Mouse (Mus musculus) embryonic facial prominence, embryonic 15.5 days (tissue): ENCODE measurements around the gene Il2rb. TPM values are rescaled to one million over a fixed set of nuclear protein-coding genes. Genes with fewer than 3 reads are reported as not detected.

Source experiments
- ATAC-seq: fragments of 200-750 bp; cut with Nextera tagmentation; 2 replicates; pipeline ENCODE4 v1.8.0; 2017; ENCODE audit warnings: low read depth, moderate TSS enrichment; ENCODE audit not compliant: insufficient number of reproducible peaks, low FRiP score, low TSS enrichment
- H3K27ac ChIP-seq: fragments of 300-500 bp; sonication (generic); replicated peaks from 2 replicates; pipeline ENCODE4 v1.5.1; 2015; ENCODE audit warnings: mild to moderate bottlenecking, inconsistent platforms
- H3K27me3 ChIP-seq: fragments of 300-500 bp; sonication (generic); 2 replicates; pipeline ENCODE4 v1.6.1; 2015; ENCODE audit warnings: inconsistent platforms
- H3K36me3 ChIP-seq: fragments of 300-500 bp; sonication (generic); 2 replicates; pipeline ENCODE4 v1.6.1; 2015; ENCODE audit warnings: mild to moderate bottlenecking, inconsistent platforms
- H3K4me1 ChIP-seq: fragments of 300-500 bp; sonication (generic); 2 replicates; pipeline ENCODE4 v1.6.1; 2015; ENCODE audit warnings: inconsistent platforms
- H3K4me2 ChIP-seq: fragments of 300-500 bp; sonication (generic); replicated peaks from 2 replicates; pipeline ENCODE4 v1.6.1; 2015; ENCODE audit warnings: mild to moderate bottlenecking, inconsistent platforms
- H3K4me3 ChIP-seq: fragments of 300-500 bp; sonication (generic); replicated peaks from 2 replicates; pipeline ENCODE4 v1.5.1; 2015; ENCODE audit warnings: mild to moderate bottlenecking, inconsistent platforms
- H3K9ac ChIP-seq: fragments of 300-500 bp; sonication (generic); 2 replicates; pipeline ENCODE4 v1.6.1; 2015; ENCODE audit warnings: inconsistent platforms
- H3K9me3 ChIP-seq: fragments of 300-500 bp; sonication (generic); replicated peaks from 2 replicates; pipeline ENCODE4 v1.6.1; 2016; ENCODE audit warnings: inconsistent platforms
- WGBS: fragments of 180-500 bp; shearing (Covaris S2); methylation state at CpG from one replicate; pipeline ENCODE4 v1.1.7; 2015; 5-methylcytosine and 5-hydroxymethylcytosine counted together
- polyA plus RNA-seq: library from polyadenylated mRNA; unstranded; fragments of >200 nt; fragmentation: Nextera tagmentation; extraction: Ambion mirVana; gene quantifications from 2 replicates; pipeline ENCODE4 v1.2.1, GENCODE M21; 2015

The Il2rb gene
- polyA plus RNA-seq, 1 experiment from 2014 or later = 0.41 TPM

DNA sequence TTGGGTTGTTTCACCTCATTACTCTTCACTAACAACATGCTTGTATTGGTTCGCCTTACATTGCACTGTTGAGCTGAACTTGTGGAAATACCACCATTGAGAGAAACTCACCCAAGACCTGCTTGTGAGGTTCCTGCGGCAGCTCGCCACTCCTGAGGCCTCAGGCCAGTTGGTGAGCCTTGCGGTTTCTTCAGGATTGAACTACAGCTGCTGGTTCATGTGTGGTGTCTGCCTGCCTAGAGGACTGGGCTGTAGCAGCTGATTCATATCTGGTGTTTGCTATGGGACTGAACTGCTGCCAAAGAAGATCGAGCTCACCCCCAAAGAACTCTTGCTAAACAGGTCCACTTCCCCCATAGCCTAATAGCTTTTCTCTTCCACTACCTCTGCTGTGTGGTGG, 9.7 kb upstream of the Il2rb start:
- 87% methylated on average over 5 of the region's 5 CpGs for WGBS
- peaks cover 3% of the 10 kb centered on the region for H3K4me1 ChIP-seq
- no peak overlapping the region for H3K27ac ChIP-seq
- no peaks in the 10 kb centered on the region for H3K27me3 ChIP-seq
- no peak for ATAC-seq
- no peak overlapping the region for H3K4me2 ChIP-seq
- no peak overlapping the region for H3K4me3 ChIP-seq
- H3K9ac ChIP-seq = no peak overlapping the region
- no peaks in the 10 kb centered on the region for H3K36me3 ChIP-seq
- H3K9me3 ChIP-seq = no peaks in the 10 kb centered on the region

- WGBS = 69% methylated on average over 1 of the region's 1 CpGs
- no peaks in the 10 kb centered on the region for H3K36me3 ChIP-seq
- no peak for ATAC-seq
Observed at GRCm38 (mm10) chr15:78504013-78504412, 8.9 kb upstream of the Il2rb start.

DNA sequence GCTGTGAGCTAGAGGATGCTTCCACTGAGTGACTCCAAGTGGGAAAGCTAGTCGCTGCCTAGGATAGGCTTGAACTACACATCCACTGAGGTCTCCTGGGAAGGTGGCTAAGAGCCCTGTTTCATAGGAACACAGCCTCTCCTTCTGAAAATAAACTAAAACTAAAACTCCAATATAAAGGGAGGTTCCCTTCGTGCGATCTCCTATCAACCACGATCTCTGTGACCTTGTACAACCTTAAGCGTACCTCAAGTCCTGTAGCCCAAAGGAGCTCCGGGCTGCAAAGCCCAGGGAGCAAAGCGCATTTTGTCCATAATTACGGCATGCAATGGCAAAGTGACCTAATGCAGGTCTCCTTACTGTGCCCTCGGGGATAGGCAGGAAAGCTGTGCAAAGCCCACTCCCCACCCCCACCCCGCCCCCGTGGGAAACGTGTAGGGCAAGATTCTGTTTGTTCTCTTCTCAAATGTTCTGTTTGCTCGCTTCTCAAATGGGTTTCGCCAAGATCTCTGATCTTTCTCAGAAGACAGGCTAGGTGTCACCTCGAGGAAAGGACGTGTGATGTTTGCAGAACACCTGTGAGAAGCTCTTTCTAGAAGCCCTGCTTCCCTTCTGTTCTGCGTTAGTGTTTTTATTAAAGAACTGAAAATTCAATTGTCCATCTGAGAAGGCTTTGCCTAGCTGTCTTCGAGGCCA, 7.5 kb upstream of the Il2rb start:
- ATAC-seq = no peak
- WGBS = 77% methylated on average over 18 of the region's 18 CpGs
- H3K4me2 ChIP-seq = no peak overlapping the region

More at GRCm38 (mm10) chr15:78504013-78504412, 8.9 kb upstream of the Il2rb start:
- no peaks in the 10 kb centered on the region for H3K27me3 ChIP-seq
- H3K9ac ChIP-seq = no peak overlapping the region
- H3K9me3 ChIP-seq = no peaks in the 10 kb centered on the region
- H3K4me1 ChIP-seq = no peaks in the 10 kb centered on the region
- H3K27ac ChIP-seq = no peak overlapping the region
- no peak overlapping the region for H3K4me3 ChIP-seq
- no peak overlapping the region for H3K4me2 ChIP-seq

GRCm38 (mm10) chr15:78493401-78494010, 1.6 kb downstream of the Il2rb start:
- WGBS = 66% methylated on average over 10 of the region's 10 CpGs

More for the DNA sequence above, 7.5 kb upstream of the Il2rb start:
- H3K4me1 ChIP-seq = no peaks in the 10 kb centered on the region
- H3K4me3 ChIP-seq = no peak overlapping the region
- no peak overlapping the region for H3K27ac ChIP-seq
- H3K27me3 ChIP-seq = no peaks in the 10 kb centered on the region
- H3K9me3 ChIP-seq = no peaks in the 10 kb centered on the region
- H3K9ac ChIP-seq = no peak overlapping the region
- H3K36me3 ChIP-seq = no peaks in the 10 kb centered on the region

DNA sequence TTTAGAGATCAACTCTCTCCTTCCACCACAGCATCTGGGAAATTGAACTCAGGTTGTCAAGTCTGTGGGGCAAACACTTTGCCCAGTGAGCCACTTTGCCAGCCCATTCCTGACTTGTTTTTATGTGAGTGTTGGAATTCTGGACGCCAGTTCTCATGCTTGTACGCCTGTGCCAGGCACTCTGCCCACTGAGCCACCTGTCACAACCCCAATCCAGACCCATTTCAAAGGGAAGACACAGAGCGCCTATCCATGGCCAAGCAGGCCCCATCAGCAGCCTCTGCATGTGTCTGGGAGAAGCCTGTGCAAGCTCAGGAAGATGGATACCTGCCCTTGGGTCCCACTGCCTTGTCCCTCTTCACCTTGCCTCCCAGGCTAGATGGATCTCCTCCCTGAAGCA, 3.8 kb downstream of the Il2rb start:
- no peak overlapping the region for H3K4me2 ChIP-seq
- H3K9me3 ChIP-seq = no peaks in the 10 kb centered on the region
- H3K27me3 ChIP-seq = no peaks in the 10 kb centered on the region
- H3K4me3 ChIP-seq = no peak overlapping the region
- H3K9ac ChIP-seq = no peak overlapping the region
- H3K4me1 ChIP-seq = 0 out of 2 replicates have a peak, but pooled peaks cover 3% of the 10 kb centered on the region
- no peak for ATAC-seq
- H3K27ac ChIP-seq = no peak overlapping the region
- WGBS = 82% methylated on average over 3 of the region's 3 CpGs
- H3K36me3 ChIP-seq = no peaks in the 10 kb centered on the region

More at GRCm38 (mm10) chr15:78493401-78494010, 1.6 kb downstream of the Il2rb start:
- H3K27ac ChIP-seq = no peak overlapping the region
- 0 out of 2 replicates have a peak, but pooled peaks cover 3% of the 10 kb centered on the region for H3K4me1 ChIP-seq
- no peaks in the 10 kb centered on the region for H3K36me3 ChIP-seq
- H3K4me3 ChIP-seq = no peak overlapping the region
- no peak overlapping the region for H3K4me2 ChIP-seq
- H3K9me3 ChIP-seq = no peaks in the 10 kb centered on the region
- no peaks in the 10 kb centered on the region for H3K27me3 ChIP-seq
- H3K9ac ChIP-seq = no peak overlapping the region
- no peak for ATAC-seq

DNA sequence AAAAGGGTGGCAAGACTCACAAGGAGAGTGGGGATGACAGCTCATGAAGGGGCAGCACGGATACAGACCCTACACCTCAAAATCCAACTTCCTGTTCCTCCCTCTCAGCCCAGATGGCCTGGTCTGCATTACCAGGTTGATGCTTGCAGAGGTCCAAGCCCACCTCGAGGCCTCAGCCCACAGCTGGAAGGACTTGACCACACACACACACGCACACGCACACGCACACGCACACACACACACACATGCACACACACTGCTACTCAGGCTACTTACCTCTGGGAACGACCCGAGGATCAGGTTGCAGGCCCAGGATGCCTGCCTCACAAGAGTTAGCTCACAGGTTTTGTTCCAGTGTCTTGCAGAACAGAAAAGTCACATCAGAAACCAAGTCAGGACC, 5.2 kb downstream of the Il2rb start:
- no peak for ATAC-seq
- no peak overlapping the region for H3K4me3 ChIP-seq
- no peaks in the 10 kb centered on the region for H3K27me3 ChIP-seq
- no peaks in the 10 kb centered on the region for H3K36me3 ChIP-seq
- H3K9me3 ChIP-seq = no peaks in the 10 kb centered on the region
- H3K4me1 ChIP-seq = 0 out of 2 replicates have a peak, but pooled peaks cover 3% of the 10 kb centered on the region
- H3K4me2 ChIP-seq = no peak overlapping the region
- H3K9ac ChIP-seq = no peak overlapping the region
- WGBS = 37% methylated on average over 8 of the region's 8 CpGs
- H3K27ac ChIP-seq = no peak overlapping the region

DNA sequence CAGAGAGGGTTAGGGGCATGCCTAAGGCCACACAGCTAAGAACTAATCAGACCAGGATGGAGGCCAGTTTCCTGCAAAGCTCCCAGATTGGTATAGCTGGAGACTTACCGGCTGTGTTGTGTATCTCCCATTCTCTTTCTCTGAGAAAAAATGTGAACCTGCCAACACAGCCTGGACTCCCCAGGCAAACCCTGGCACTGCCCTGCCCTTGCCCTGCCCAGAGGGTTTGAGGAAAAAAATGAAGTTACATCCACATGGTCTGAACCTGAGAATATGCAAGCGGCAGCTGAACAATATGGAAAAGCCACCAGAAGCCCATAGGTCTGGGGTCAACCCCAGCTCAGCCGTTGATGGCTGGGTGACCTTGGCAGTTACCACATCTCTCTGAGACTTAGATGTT, 5.8 kb downstream of the Il2rb start:
- Histone ChIP-seq H3K9me3 (no peaks in the 10 kb centered on the region), H3K4me2 (no peak overlapping the region), H3K4me1 (0 out of 2 replicates have a peak, but pooled peaks cover 3% of the 10 kb centered on the region), H3K36me3 (no peaks in the 10 kb centered on the region), H3K27me3 (no peaks in the 10 kb centered on the region), H3K4me3 (no peak overlapping the region), H3K9ac (no peak overlapping the region), H3K27ac (no peak overlapping the region)
- WGBS = 85% methylated on average over 3 of the region's 3 CpGs
- ATAC-seq = no peak

- WGBS = 60% methylated on average over 4 of the region's 4 CpGs
- Histone ChIP-seq H3K4me2 (no peak overlapping the region), H3K9me3 (no peaks in the 10 kb centered on the region), H3K27ac (no peak overlapping the region), H3K9ac (no peak overlapping the region), H3K4me3 (no peak overlapping the region), H3K27me3 (no peaks in the 10 kb centered on the region), H3K36me3 (no peaks in the 10 kb centered on the region), H3K4me1 (0 out of 2 replicates have a peak, but pooled peaks cover 3% of the 10 kb centered on the region)
- no peak for ATAC-seq
Observed at GRCm38 (mm10) chr15:78487066-78487465, 8.0 kb downstream of the Il2rb start.

DNA sequence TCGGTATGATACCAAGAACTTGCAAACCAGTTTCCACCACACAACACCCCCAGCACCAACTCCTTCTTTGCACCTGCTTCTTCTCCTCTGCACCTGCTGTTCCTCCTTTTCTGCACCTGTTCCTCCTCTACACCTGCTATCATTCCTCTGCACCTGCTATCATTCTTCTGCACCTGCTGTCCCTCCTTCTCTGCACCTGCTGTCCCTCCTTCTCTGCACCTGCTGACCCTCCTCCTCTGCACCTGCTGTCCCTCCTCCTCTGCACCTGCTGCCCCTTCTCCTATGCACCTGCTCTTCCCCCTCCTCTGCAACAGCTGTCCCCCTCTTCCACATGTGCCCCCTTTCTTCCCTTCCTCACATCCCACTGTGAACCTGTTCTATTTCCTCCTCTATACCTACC, 8.5 kb downstream of the Il2rb start:
- Histone ChIP-seq H3K4me1 (0 out of 2 replicates have a peak, but pooled peaks cover 3% of the 10 kb centered on the region), H3K27ac (no peak overlapping the region), H3K9me3 (no peaks in the 10 kb centered on the region), H3K4me3 (no peak overlapping the region), H3K4me2 (no peak overlapping the region), H3K27me3 (0 out of 2 replicates have a peak, but pooled peaks cover 2% of the 10 kb centered on the region), H3K9ac (no peak overlapping the region), H3K36me3 (no peaks in the 10 kb centered on the region)
- whole genome bisulfite sequencing = 94% methylated on average over 1 of the region's 1 CpGs
- ATAC-seq = no peak

DNA sequence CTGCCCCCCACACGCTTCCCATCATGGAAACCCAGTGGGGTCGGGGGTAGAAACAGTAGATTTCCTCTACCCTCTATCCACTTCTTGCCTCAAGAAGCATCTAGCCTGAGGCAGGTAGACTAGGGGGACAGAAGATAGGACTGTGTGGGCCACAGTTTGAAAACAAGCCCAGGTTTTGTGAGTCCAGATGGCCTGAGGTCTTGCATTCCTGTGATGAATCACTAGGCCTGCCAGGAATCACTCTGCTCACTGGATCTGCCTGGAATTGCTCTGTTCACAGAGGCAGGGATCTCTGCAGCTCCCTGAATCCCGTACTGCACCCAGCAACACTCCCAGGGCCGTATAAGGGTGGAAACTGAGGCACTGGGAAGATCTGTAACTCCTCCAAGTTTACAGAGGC, 11.8 kb downstream of the Il2rb start:
- no peaks in the 10 kb centered on the region for H3K9me3 ChIP-seq
- no peak overlapping the region for H3K27ac ChIP-seq
- H3K4me1 ChIP-seq = no peaks in the 10 kb centered on the region
- H3K36me3 ChIP-seq = no peaks in the 10 kb centered on the region
- H3K27me3 ChIP-seq = 0 out of 2 replicates have a peak, but pooled peaks cover 2% of the 10 kb centered on the region
- H3K4me2 ChIP-seq = no peak overlapping the region
- H3K4me3 ChIP-seq = no peak overlapping the region
- 66% methylated on average over 4 of the region's 4 CpGs for WGBS
- no peak for ATAC-seq
- H3K9ac ChIP-seq = no peak overlapping the region

GRCm38 (mm10) chr15:78482518-78482917, 12.6 kb downstream of the Il2rb start:
- Histone ChIP-seq H3K27ac (no peak overlapping the region), H3K9ac (no peak overlapping the region), H3K9me3 (no peaks in the 10 kb centered on the region), H3K4me3 (no peak overlapping the region), H3K4me2 (no peak overlapping the region), H3K27me3 (0 out of 2 replicates have a peak, but pooled peaks cover 2% of the 10 kb centered on the region), H3K4me1 (no peaks in the 10 kb centered on the region), H3K36me3 (no peaks in the 10 kb centered on the region)
- 69% methylated on average over 3 of the region's 3 CpGs for WGBS
- ATAC-seq = no peak
